Mouse (Mus musculus) lung, postnatal 0 days (tissue): Measurements from ENCODE around the gene Sf3b1.

Source experiments
- CTCF ChIP-seq: IDR thresholded peaks from 2 replicates; pipeline ENCODE4 v1.5.1; 2016; ENCODE audit warnings: antibody characterized with exemption, mild to moderate bottlenecking
- EP300 ChIP-seq: IDR thresholded peaks from 2 replicates; pipeline ENCODE4 v1.6.1; 2016; ENCODE audit warnings: antibody characterized with exemption, mild to moderate bottlenecking, control low read depth

- TF ChIP-seq CTCF (no peak), EP300 (no peak)
Measured at GRCm38 (mm10) chr1:55061099-55061498, 33.8 kb upstream of the Sf3b1 start.
